Mouse (Mus musculus): ENCODE measurements around the gene Tnf. TPM values are rescaled to one million over a fixed set of nuclear protein-coding genes. Genes with fewer than 3 reads are reported as not detected.
A peak's percentile ranks its signal among the peaks of the same experiment; 100 is the strongest.

The Tnf gene
- polyA plus RNA-seq, 1 experiment from 2014 or later = 0.47 TPM

GRCm38 (mm10) chr17:35166352-35167035 lies 35.3 kb downstream of the Tnf start:
- 72% methylated on average over 8 of the region's 8 CpGs for WGBS
- H3K9ac ChIP-seq = no peak overlapping the region
- H3K4me1 ChIP-seq = peaks cover 28% of the 10 kb centered on the region
- peak overlapping the region; percentile 100 for H3K27ac ChIP-seq (replicated peaks)
- H3K9me3 ChIP-seq (replicated peaks) = no peaks in the 10 kb centered on the region
- no peak for ATAC-seq (ENCODE audit: insufficient number of reproducible peaks, low FRiP score, low TSS enrichment, low read depth)
- H3K4me3 ChIP-seq (replicated peaks) = no peak overlapping the region
- no peaks in the 10 kb centered on the region for H3K27me3 ChIP-seq
- peak overlapping the region; percentile 50; the same call in 1 of the 2 replicates for H3K4me2 ChIP-seq (replicated peaks)
- H3K36me3 ChIP-seq = peaks cover 9% of the 10 kb centered on the region

GRCm38 (mm10) chr17:35165451-35166155 lies 36.2 kb downstream of the Tnf start:
- ATAC-seq (ENCODE audit: insufficient number of reproducible peaks, low FRiP score, low TSS enrichment, low read depth) = no peak
- Histone ChIP-seq H3K27me3 (no peaks in the 10 kb centered on the region), H3K9me3 (replicated peaks) (no peaks in the 10 kb centered on the region), H3K4me2 (replicated peaks) (peak overlapping the region; percentile 50), H3K27ac (replicated peaks) (peak overlapping the region; percentile 100), H3K4me1 (peaks cover 35% of the 10 kb centered on the region), H3K36me3 (peaks cover 18% of the 10 kb centered on the region), H3K4me3 (replicated peaks) (peak overlapping the region; percentile 100), H3K9ac (peak overlapping the region; percentile 44)
- 20% methylated on average over 12 of the region's 12 CpGs for WGBS

- Histone ChIP-seq H3K27me3 (no peaks in the 10 kb centered on the region), H3K9ac (peak within 1 kb of the TSS; percentile 100), H3K4me2 (replicated peaks) (peak within 1 kb of the TSS; percentile 88), H3K4me1 (peaks cover 35% of the 10 kb centered on the region), H3K4me3 (replicated peaks) (peak within 1 kb of the TSS; percentile 100), H3K9me3 (replicated peaks) (no peaks in the 10 kb centered on the region), H3K27ac (replicated peaks) (peak within 1 kb of the TSS; percentile 100), H3K36me3 (peaks cover 26% of the 10 kb centered on the region)
- under 1% methylated on average over 74 of the region's 89 CpGs for WGBS
- peak; percentile 95 for ATAC-seq (ENCODE audit: insufficient number of reproducible peaks, low FRiP score, low TSS enrichment, low read depth)
These were observed 37.0 kb downstream of the Tnf start, which contains the start of gene Prrc2a for GRCm38 (mm10) chr17:35164568-35165450. TSS of gene Prrc2a (minus strand) at chr17:35164897.

GRCm38 (mm10) chr17:35164218-35164567 lies 37.6 kb downstream of the Tnf start:
- H3K4me1 ChIP-seq = peaks cover 35% of the 10 kb centered on the region
- peak overlapping the region; percentile 88 for H3K4me2 ChIP-seq (replicated peaks)
- H3K9me3 ChIP-seq (replicated peaks) = no peaks in the 10 kb centered on the region
- H3K27me3 ChIP-seq = no peaks in the 10 kb centered on the region
- ATAC-seq (ENCODE audit: insufficient number of reproducible peaks, low FRiP score, low TSS enrichment, low read depth) = no peak
- H3K9ac ChIP-seq = peak overlapping the region; percentile 100
- H3K27ac ChIP-seq (replicated peaks) = peak overlapping the region; percentile 100
- WGBS = 0% methylated on average over 28 of the region's 28 CpGs
- H3K4me3 ChIP-seq (replicated peaks) = peak overlapping the region; percentile 100
- H3K36me3 ChIP-seq = peaks cover 32% of the 10 kb centered on the region

- Histone ChIP-seq H3K4me1 (peaks cover 35% of the 10 kb centered on the region), H3K4me3 (replicated peaks) (peak overlapping the region; percentile 100), H3K9me3 (replicated peaks) (no peaks in the 10 kb centered on the region), H3K36me3 (peaks cover 39% of the 10 kb centered on the region), H3K9ac (peak overlapping the region; percentile 100), H3K4me2 (replicated peaks) (peak overlapping the region; percentile 88), H3K27ac (replicated peaks) (peak overlapping the region; percentile 100), H3K27me3 (no peaks in the 10 kb centered on the region)
- ATAC-seq (ENCODE audit: insufficient number of reproducible peaks, low FRiP score, low TSS enrichment, low read depth) = no peak
- 6% methylated on average over 8 of the region's 8 CpGs for WGBS
These were observed 38.3 kb downstream of the Tnf start for GRCm38 (mm10) chr17:35163326-35164081.

GRCm38 (mm10) chr17:35162730-35163129 lies 39.1 kb downstream of the Tnf start:
- Histone ChIP-seq H3K4me3 (replicated peaks) (peak overlapping the region; percentile 100), H3K9ac (peak overlapping the region; percentile 100), H3K4me1 (peaks cover 35% of the 10 kb centered on the region), H3K27ac (replicated peaks) (peak overlapping the region; percentile 39), H3K9me3 (replicated peaks) (no peaks in the 10 kb centered on the region), H3K36me3 (peaks cover 47% of the 10 kb centered on the region), H3K27me3 (no peaks in the 10 kb centered on the region), H3K4me2 (replicated peaks) (peak overlapping the region; percentile 88)
- ATAC-seq (ENCODE audit: insufficient number of reproducible peaks, low FRiP score, low TSS enrichment, low read depth) = no peak
- WGBS = 31% methylated on average over 12 of the region's 12 CpGs

GRCm38 (mm10) chr17:35162121-35162520 lies 39.7 kb downstream of the Tnf start:
- H3K27ac ChIP-seq (replicated peaks) = peak overlapping the region; percentile 39
- H3K9me3 ChIP-seq (replicated peaks) = no peaks in the 10 kb centered on the region
- H3K4me1 ChIP-seq = peaks cover 35% of the 10 kb centered on the region
- peaks cover 53% of the 10 kb centered on the region for H3K36me3 ChIP-seq
- peak overlapping the region; percentile 88 for H3K4me2 ChIP-seq (replicated peaks)
- peak overlapping the region; percentile 100 for H3K4me3 ChIP-seq (replicated peaks)
- ATAC-seq (ENCODE audit: insufficient number of reproducible peaks, low FRiP score, low TSS enrichment, low read depth) = no peak
- H3K27me3 ChIP-seq = no peaks in the 10 kb centered on the region
- 67% methylated on average over 14 of the region's 14 CpGs for WGBS
- H3K9ac ChIP-seq = no peak overlapping the region

GRCm38 (mm10) chr17:35161421-35161820 lies 40.4 kb downstream of the Tnf start:
- no peak for ATAC-seq (ENCODE audit: insufficient number of reproducible peaks, low FRiP score, low TSS enrichment, low read depth)
- 81% methylated on average over 11 of the region's 11 CpGs for WGBS
- Histone ChIP-seq H3K27me3 (no peaks in the 10 kb centered on the region), H3K27ac (replicated peaks) (no peak overlapping the region), H3K4me3 (replicated peaks) (0 out of 2 replicates have a peak overlapping the region, but pooled peaks have one; percentile 100), H3K9ac (no peak overlapping the region), H3K9me3 (replicated peaks) (no peaks in the 10 kb centered on the region), H3K36me3 (peaks cover 60% of the 10 kb centered on the region), H3K4me2 (replicated peaks) (no peak overlapping the region), H3K4me1 (peaks cover 34% of the 10 kb centered on the region)

GRCm38 (mm10) chr17:35159638-35160037 lies 42.2 kb downstream of the Tnf start:
- Histone ChIP-seq H3K4me1 (peaks cover 28% of the 10 kb centered on the region), H3K27ac (replicated peaks) (no peak overlapping the region), H3K9me3 (replicated peaks) (no peaks in the 10 kb centered on the region), H3K27me3 (no peaks in the 10 kb centered on the region), H3K36me3 (peaks cover 78% of the 10 kb centered on the region), H3K9ac (no peak overlapping the region), H3K4me3 (replicated peaks) (no peak overlapping the region), H3K4me2 (replicated peaks) (no peak overlapping the region)
- WGBS = 81% methylated on average over 7 of the region's 7 CpGs
- ATAC-seq (ENCODE audit: insufficient number of reproducible peaks, low FRiP score, low TSS enrichment, low read depth) = no peak

- H3K27ac ChIP-seq (replicated peaks) = no peak overlapping the region
- 90% methylated on average over 16 of the region's 16 CpGs for WGBS
- H3K36me3 ChIP-seq = peaks cover 84% of the 10 kb centered on the region
- H3K4me2 ChIP-seq (replicated peaks) = no peak overlapping the region
- H3K9ac ChIP-seq = no peak overlapping the region
- no peaks in the 10 kb centered on the region for H3K27me3 ChIP-seq
- no peaks in the 10 kb centered on the region for H3K9me3 ChIP-seq (replicated peaks)
- peaks cover 32% of the 10 kb centered on the region for H3K4me1 ChIP-seq
- no peak for ATAC-seq (ENCODE audit: insufficient number of reproducible peaks, low FRiP score, low TSS enrichment, low read depth)
- no peak overlapping the region for H3K4me3 ChIP-seq (replicated peaks)
These were observed 42.8 kb downstream of the Tnf start for GRCm38 (mm10) chr17:35158850-35159593.
